Mouse (Mus musculus): ENCODE data around the gene Pla2g4a. TPM values are rescaled to one million over a fixed set of nuclear protein-coding genes. Genes with fewer than 3 reads are reported as not detected.

Pla2g4a gene
- total and polyA plus RNA-seq, 3 experiments = 0.16 TPM; not detected in 2

GRCm38 (mm10) chr1:149950656-149951055 is 10.4 kb downstream of the Pla2g4a start:
- ATAC-seq (ENCODE audit: extremely low read depth, insufficient number of reproducible peaks, low FRiP score, poor library complexity, severe bottlenecking) (no peak), DNase-seq (ENCODE audit: low spot score) (no peak)
- H3K4me3 ChIP-seq (ENCODE audit: low read depth, low read length) = no peak overlapping the region
- H3K9me3 ChIP-seq (replicated peaks) = peaks cover 21% of the 10 kb centered on the region
- no peaks in the 10 kb centered on the region for H3K36me3 ChIP-seq (replicated peaks)
- no peaks in the 10 kb centered on the region for H3K4me1 ChIP-seq (ENCODE audit: insufficient read depth, low read depth, low read length)
- no peaks in the 10 kb centered on the region for H3K27me3 ChIP-seq (ENCODE audit: insufficient read depth, low read length)
- TF ChIP-seq GATA1 (IDR thresholded peaks at IDR 0.05; ENCODE audit: borderline replicate concordance, low read length) (no peak), TAL1 (conservative IDR thresholded peaks at IDR 0.05; ENCODE audit: low read depth, low read length) (no peak), POLR2AphosphoS5 (IDR thresholded peaks at IDR 0.05; ENCODE audit: insufficient replicate concordance, low read depth, low read length) (no peak), GATA2 (IDR thresholded peaks at IDR 0.05; ENCODE audit: borderline replicate concordance, low read depth, low read length) (no peak), CTCF (IDR thresholded peaks at IDR 0.05; ENCODE audit: low read depth, low read length) (no peak)

DNA sequence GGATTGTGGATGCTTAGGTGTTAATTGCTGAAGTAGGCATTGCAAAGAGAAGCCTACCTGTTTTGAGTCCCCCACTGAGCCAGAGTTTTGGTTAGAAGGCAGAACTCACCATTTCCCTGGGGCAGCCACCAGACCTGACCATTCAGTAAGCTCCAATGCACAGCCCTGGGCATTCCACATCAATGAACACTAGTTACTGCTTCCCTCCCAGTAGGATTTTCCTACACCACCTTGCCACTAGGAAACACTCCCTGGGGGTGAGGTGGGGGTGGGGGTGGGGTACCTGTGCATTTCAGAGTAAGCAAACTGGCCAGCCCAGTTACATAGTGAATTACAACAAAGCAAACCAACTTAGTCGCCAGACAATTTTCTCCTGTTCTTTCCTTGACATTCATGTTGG is 10.8 kb downstream of the Pla2g4a start:
- Histone ChIP-seq H3K4me1 (ENCODE audit: insufficient read depth, low read depth, low read length) (no peaks in the 10 kb centered on the region), H3K36me3 (replicated peaks) (no peaks in the 10 kb centered on the region), H3K27me3 (ENCODE audit: insufficient read depth, low read length) (no peaks in the 10 kb centered on the region), H3K9me3 (replicated peaks) (peaks cover 19% of the 10 kb centered on the region), H3K4me3 (ENCODE audit: low read depth, low read length) (no peak overlapping the region)
- TF ChIP-seq GATA2 (IDR thresholded peaks at IDR 0.05; ENCODE audit: borderline replicate concordance, low read depth, low read length) (no peak), POLR2AphosphoS5 (IDR thresholded peaks at IDR 0.05; ENCODE audit: insufficient replicate concordance, low read depth, low read length) (no peak), GATA1 (IDR thresholded peaks at IDR 0.05; ENCODE audit: borderline replicate concordance, low read length) (no peak), CTCF (IDR thresholded peaks at IDR 0.05; ENCODE audit: low read depth, low read length) (no peak), TAL1 (conservative IDR thresholded peaks at IDR 0.05; ENCODE audit: low read depth, low read length) (no peak)
- DNase-seq (ENCODE audit: low spot score) (no peak), ATAC-seq (ENCODE audit: extremely low read depth, insufficient number of reproducible peaks, low FRiP score, poor library complexity, severe bottlenecking) (no peak)

GRCm38 (mm10) chr1:149949334-149949733 is 11.8 kb downstream of the Pla2g4a start:
- no peak for TF ChIP-seq CTCF (IDR thresholded peaks at IDR 0.05; ENCODE audit: low read depth, low read length)
- no peak for TF ChIP-seq TAL1 (conservative IDR thresholded peaks at IDR 0.05; ENCODE audit: low read depth, low read length)
- TF ChIP-seq GATA2 (IDR thresholded peaks at IDR 0.05; ENCODE audit: borderline replicate concordance, low read depth, low read length) = no peak
- no peak for TF ChIP-seq POLR2AphosphoS5 (IDR thresholded peaks at IDR 0.05; ENCODE audit: insufficient replicate concordance, low read depth, low read length)
- no peak for TF ChIP-seq GATA1 (IDR thresholded peaks at IDR 0.05; ENCODE audit: borderline replicate concordance, low read length)
- H3K36me3 ChIP-seq (replicated peaks) = no peaks in the 10 kb centered on the region
- no peak for ATAC-seq (ENCODE audit: extremely low read depth, insufficient number of reproducible peaks, low FRiP score, poor library complexity, severe bottlenecking)

GRCm38 (mm10) chr1:149948066-149948825 is 12.8 kb downstream of the Pla2g4a start:
- ATAC-seq (ENCODE audit: extremely low read depth, insufficient number of reproducible peaks, low FRiP score, poor library complexity, severe bottlenecking) = no peak

More at GRCm38 (mm10) chr1:149949334-149949733, 11.8 kb downstream of the Pla2g4a start:
- peaks cover 21% of the 10 kb centered on the region for H3K9me3 ChIP-seq (replicated peaks)
- H3K27me3 ChIP-seq (ENCODE audit: insufficient read depth, low read length) = no peaks in the 10 kb centered on the region
- DNase-seq (ENCODE audit: low spot score) = no peak
- no peaks in the 10 kb centered on the region for H3K4me1 ChIP-seq (ENCODE audit: insufficient read depth, low read depth, low read length)
- no peak overlapping the region for H3K4me3 ChIP-seq (ENCODE audit: low read depth, low read length)

DNA sequence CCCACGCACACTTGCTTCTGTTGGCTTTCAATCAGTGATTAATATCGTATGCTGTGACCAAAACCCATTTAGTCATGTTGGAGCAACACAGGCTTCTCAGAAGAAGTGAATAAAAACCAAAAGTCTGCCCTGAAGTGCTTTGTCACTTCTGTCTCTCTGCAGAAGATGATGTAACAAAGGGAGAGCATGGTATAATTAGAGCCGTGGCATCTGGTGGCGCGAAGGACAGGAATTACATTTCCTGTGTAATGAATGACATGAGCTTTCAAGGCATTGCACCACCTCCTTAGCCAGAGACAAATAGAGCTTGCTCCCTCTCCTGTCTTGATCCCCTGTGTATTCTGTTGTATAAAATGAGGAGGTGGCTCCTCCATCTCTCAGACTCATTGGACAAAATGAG is 14.1 kb downstream of the Pla2g4a start:
- Histone ChIP-seq H3K27me3 (ENCODE audit: insufficient read depth, low read length) (no peaks in the 10 kb centered on the region), H3K36me3 (replicated peaks) (no peaks in the 10 kb centered on the region), H3K9me3 (replicated peaks) (peaks cover 13% of the 10 kb centered on the region), H3K4me3 (ENCODE audit: low read depth, low read length) (no peak overlapping the region), H3K4me1 (ENCODE audit: insufficient read depth, low read depth, low read length) (no peaks in the 10 kb centered on the region)
- ATAC-seq (ENCODE audit: extremely low read depth, insufficient number of reproducible peaks, low FRiP score, poor library complexity, severe bottlenecking) (no peak), DNase-seq (ENCODE audit: low spot score) (no peak)
- TF ChIP-seq GATA2 (IDR thresholded peaks at IDR 0.05; ENCODE audit: borderline replicate concordance, low read depth, low read length) (no peak), CTCF (IDR thresholded peaks at IDR 0.05; ENCODE audit: low read depth, low read length) (no peak), TAL1 (conservative IDR thresholded peaks at IDR 0.05; ENCODE audit: low read depth, low read length) (no peak), GATA1 (IDR thresholded peaks at IDR 0.05; ENCODE audit: borderline replicate concordance, low read length) (no peak), POLR2AphosphoS5 (IDR thresholded peaks at IDR 0.05; ENCODE audit: insufficient replicate concordance, low read depth, low read length) (no peak)

More at GRCm38 (mm10) chr1:149948066-149948825, 12.8 kb downstream of the Pla2g4a start:
- Histone ChIP-seq H3K27me3 (ENCODE audit: insufficient read depth, low read length) (no peaks in the 10 kb centered on the region), H3K4me1 (ENCODE audit: insufficient read depth, low read depth, low read length) (no peaks in the 10 kb centered on the region), H3K9me3 (replicated peaks) (peaks cover 17% of the 10 kb centered on the region), H3K4me3 (ENCODE audit: low read depth, low read length) (no peak overlapping the region), H3K36me3 (replicated peaks) (no peaks in the 10 kb centered on the region)
- no peak for DNase-seq (ENCODE audit: low spot score)
- TF ChIP-seq GATA1 (IDR thresholded peaks at IDR 0.05; ENCODE audit: borderline replicate concordance, low read length) = no peak
- TF ChIP-seq POLR2AphosphoS5 (IDR thresholded peaks at IDR 0.05; ENCODE audit: insufficient replicate concordance, low read depth, low read length) = no peak
- TF ChIP-seq CTCF (IDR thresholded peaks at IDR 0.05; ENCODE audit: low read depth, low read length) = no peak

DNA sequence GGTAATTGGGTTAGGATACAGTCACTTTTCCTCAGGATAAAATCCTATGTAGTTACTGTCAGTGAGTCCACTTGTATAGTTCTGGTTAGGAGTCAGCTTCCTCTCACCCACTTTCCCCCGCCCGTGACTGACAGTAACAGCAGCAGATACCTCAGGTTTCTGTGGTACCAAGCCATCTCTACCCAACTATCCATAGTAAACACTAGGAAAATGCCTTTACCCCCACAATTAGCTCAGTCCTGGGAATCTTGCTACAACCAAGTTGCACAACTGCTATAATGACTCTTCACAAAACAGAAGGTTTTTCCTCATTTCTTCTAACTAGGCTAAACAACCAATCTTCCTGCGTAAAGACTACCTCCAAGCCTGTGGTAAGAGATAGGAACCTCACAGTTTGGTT is 14.7 kb downstream of the Pla2g4a start:
- DNase-seq (ENCODE audit: low spot score) (no peak), ATAC-seq (ENCODE audit: extremely low read depth, insufficient number of reproducible peaks, low FRiP score, poor library complexity, severe bottlenecking) (no peak)
- Histone ChIP-seq H3K27me3 (ENCODE audit: insufficient read depth, low read length) (no peaks in the 10 kb centered on the region), H3K4me3 (ENCODE audit: low read depth, low read length) (no peak overlapping the region), H3K9me3 (replicated peaks) (peaks cover 12% of the 10 kb centered on the region), H3K36me3 (replicated peaks) (no peaks in the 10 kb centered on the region), H3K4me1 (ENCODE audit: insufficient read depth, low read depth, low read length) (no peaks in the 10 kb centered on the region)
- TF ChIP-seq GATA2 (IDR thresholded peaks at IDR 0.05; ENCODE audit: borderline replicate concordance, low read depth, low read length) = no peak
- no peak for TF ChIP-seq GATA1 (IDR thresholded peaks at IDR 0.05; ENCODE audit: borderline replicate concordance, low read length)
- TF ChIP-seq TAL1 (conservative IDR thresholded peaks at IDR 0.05; ENCODE audit: low read depth, low read length) = no peak

All from G1E (cell line).